Mouse (Mus musculus) heart, postnatal 0 days (tissue): ENCODE measurements around the gene Vldlr. TPM values are rescaled to one million over a fixed set of nuclear protein-coding genes. Genes with fewer than 3 reads are reported as not detected.
A peak's percentile ranks its signal among the peaks of the same experiment; 100 is the strongest.

Source experiments
- ATAC-seq: fragments of 200-750 bp; cut with Nextera tagmentation; 2 replicates; pipeline ENCODE4 v1.8.0; 2017; ENCODE audit warnings: low read depth, moderate number of reproducible peaks, moderate library complexity; ENCODE audit not compliant: insufficient read depth
- DNase-seq: peaks from one replicate; pipeline ENCODE4 v3.0.0-alpha.2; 2016; ENCODE audit warnings: low spot score
- H3K27ac ChIP-seq: fragments of 300-500 bp; sonication (generic); 2 replicates; pipeline ENCODE4 v1.5.1; 2014; ENCODE audit warnings: low read depth, mild to moderate bottlenecking
- H3K27me3 ChIP-seq: fragments of 300-500 bp; sonication (generic); 2 replicates; pipeline ENCODE4 v1.6.1; 2014; ENCODE audit warnings: low read length, mixed read lengths; ENCODE audit not compliant: control insufficient read depth, insufficient read depth
- H3K36me3 ChIP-seq: fragments of 300-500 bp; sonication (generic); replicated peaks from 2 replicates; pipeline ENCODE4 v1.6.1; 2014; ENCODE audit warnings: low read length, mixed read lengths; ENCODE audit not compliant: control insufficient read depth, insufficient read depth
- H3K4me1 ChIP-seq: fragments of 300-500 bp; sonication (generic); 2 replicates; pipeline ENCODE4 v1.6.1; 2014; ENCODE audit warnings: antibody characterized with exemption; ENCODE audit not compliant: control insufficient read depth, insufficient read depth
- H3K4me2 ChIP-seq: fragments of 300-500 bp; sonication (generic); 2 replicates; pipeline ENCODE4 v1.6.1; 2014; ENCODE audit warnings: low read depth, mild to moderate bottlenecking, low read length, moderate library complexity
- H3K4me3 ChIP-seq: fragments of 300-500 bp; sonication (generic); 2 replicates; pipeline ENCODE4 v1.5.1; 2014; ENCODE audit warnings: low read depth, low read length
- H3K9ac ChIP-seq: fragments of 300-500 bp; sonication (generic); replicated peaks from 2 replicates; pipeline ENCODE4 v1.6.1; 2014; ENCODE audit warnings: low read depth, low read length, mixed read lengths
- H3K9me3 ChIP-seq: fragments of 300-500 bp; sonication (generic); replicated peaks from 2 replicates; pipeline ENCODE4 v1.6.1; 2016; ENCODE audit warnings: low read length; ENCODE audit not compliant: control insufficient read depth
- CTCF ChIP-seq: IDR thresholded peaks from 2 replicates; pipeline ENCODE4 v1.5.1; 2016; ENCODE audit warnings: antibody characterized with exemption, control low read depth, low read depth
- EP300 ChIP-seq: IDR thresholded peaks from 2 replicates; pipeline ENCODE4 v1.6.1; 2016; ENCODE audit warnings: antibody characterized with exemption, low read depth
- WGBS: fragments of 180-500 bp; shearing (Covaris S2); extraction: QIAGEN DNeasy Blood & Tissue Kit; methylation state at CpG from one replicate; pipeline ENCODE4 v1.1.7; 2014; 5-methylcytosine and 5-hydroxymethylcytosine counted together
- polyA plus RNA-seq: library from polyadenylated mRNA; unstranded; fragments of >200 nt; fragmentation: Nextera tagmentation; extraction: Ambion mirVana; gene quantifications from 2 replicates; pipeline ENCODE4 v1.2.1, GENCODE M21; 2015
- total RNA-seq: library from RNA; depleted of rRNA; stranded (reverse); fragments of >200 nt; gene quantifications from 2 replicates; pipeline ENCODE4 v1.2.3, GENCODE M21; 2014; ENCODE audit warnings: low replicate concordance

The Vldlr gene
- total and polyA plus RNA-seq, 2 experiments from 2014 or later, result 40.0 to 104 TPM

DNA sequence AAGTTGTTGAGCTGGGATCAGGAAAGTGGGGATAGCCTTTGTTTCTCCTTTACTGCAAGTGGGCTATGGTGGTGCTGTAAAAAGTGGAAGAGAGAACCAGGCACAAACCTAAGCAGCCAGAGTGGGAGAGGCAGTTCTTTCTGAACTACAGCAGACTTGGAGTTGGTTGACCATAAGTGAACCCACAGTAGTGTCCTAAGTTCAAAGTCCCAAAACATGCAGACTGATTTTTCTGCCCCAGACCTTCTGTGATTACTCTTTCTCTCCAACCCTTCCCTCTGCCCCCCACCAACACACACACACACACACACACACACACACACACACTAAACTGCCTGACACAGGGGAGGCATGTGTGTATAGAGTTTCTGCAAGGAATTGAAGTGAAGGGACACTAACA is 3.3 kb downstream of the Vldlr start:
- no peak for DNase-seq
- TF ChIP-seq EP300 (no peak), CTCF (no peak)
- Histone ChIP-seq H3K36me3 (no peaks in the 10 kb centered on the region), H3K27ac (peak overlapping the region; percentile 91; the same call in 1 of the 2 replicates), H3K4me1 (peaks cover 31% of the 10 kb centered on the region), H3K27me3 (no peaks in the 10 kb centered on the region), H3K9ac (no peak overlapping the region), H3K4me3 (peak overlapping the region; percentile 81; the same call in 1 of the 2 replicates), H3K4me2 (peak overlapping the region; percentile 97), H3K9me3 (no peaks in the 10 kb centered on the region)
- no peak for ATAC-seq

DNA sequence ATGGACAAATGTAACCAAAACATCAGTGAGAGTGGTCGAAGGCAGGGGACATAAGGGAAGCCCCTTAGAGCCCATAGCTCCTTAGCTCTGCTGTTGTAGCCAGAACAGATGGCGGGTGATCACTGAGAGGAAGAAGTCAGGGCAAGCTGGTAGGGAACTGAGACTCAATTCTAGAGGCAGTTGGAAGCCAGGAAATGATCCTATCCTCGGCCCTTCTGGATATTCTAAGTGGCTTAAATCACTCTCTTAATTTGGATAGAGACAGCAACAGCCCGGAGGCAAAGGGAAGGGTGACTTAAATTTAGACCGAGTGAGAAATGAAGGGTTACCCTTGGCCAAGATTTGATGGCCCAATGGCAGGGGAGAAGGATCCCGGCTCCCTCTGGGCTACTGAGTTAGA is 6.8 kb downstream of the Vldlr start:
- Histone ChIP-seq H3K4me3 (no peak overlapping the region), H3K4me2 (no peak overlapping the region), H3K36me3 (no peaks in the 10 kb centered on the region), H3K9me3 (no peaks in the 10 kb centered on the region), H3K4me1 (peaks cover 50% of the 10 kb centered on the region), H3K9ac (no peak overlapping the region), H3K27me3 (no peaks in the 10 kb centered on the region), H3K27ac (peak overlapping the region; percentile 74)
- ATAC-seq, result no peak
- TF ChIP-seq CTCF, result no peak
- TF ChIP-seq EP300, result no peak
- DNase-seq, result no peak
- WGBS, result 51% methylated on average over 6 of the region's 6 CpGs

DNA sequence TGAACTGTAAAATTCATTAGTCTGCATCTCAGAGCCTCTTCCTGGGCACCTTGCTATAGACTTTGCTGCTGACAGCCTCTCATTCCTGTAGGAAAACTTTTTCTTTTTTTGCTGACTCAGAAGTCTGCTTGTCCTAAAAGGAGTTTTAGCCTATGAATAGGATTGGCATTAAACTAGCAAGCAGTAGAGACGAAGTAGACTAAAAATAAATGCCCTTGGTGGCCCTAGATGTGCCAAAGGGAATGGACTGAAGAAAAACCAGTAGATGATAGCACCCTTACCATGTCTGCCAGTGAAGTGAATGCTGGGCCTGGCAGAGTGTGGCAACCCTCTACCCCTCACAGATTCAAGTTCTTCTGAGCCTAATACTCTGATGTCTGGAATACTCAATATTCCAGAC is 8.1 kb downstream of the Vldlr start:
- no peak for TF ChIP-seq EP300
- no peak for TF ChIP-seq CTCF
- H3K4me1 ChIP-seq, result peaks cover 50% of the 10 kb centered on the region
- peak overlapping the region; percentile 74 for H3K27ac ChIP-seq
- H3K9ac ChIP-seq, result 0 out of 2 replicates have a peak overlapping the region, but pooled peaks have one; percentile 29
- 0 out of 2 replicates have a peak overlapping the region, but pooled peaks have one; percentile 11 for H3K4me2 ChIP-seq
- no peaks in the 10 kb centered on the region for H3K9me3 ChIP-seq
- no peak overlapping the region for H3K4me3 ChIP-seq
- no peaks in the 10 kb centered on the region for H3K36me3 ChIP-seq
- 30% methylated on average over 1 of the region's 1 CpGs for WGBS
- no peaks in the 10 kb centered on the region for H3K27me3 ChIP-seq
- ATAC-seq (no peak; the same call in 1 of the 2 replicates), DNase-seq (peak; percentile 64)

DNA sequence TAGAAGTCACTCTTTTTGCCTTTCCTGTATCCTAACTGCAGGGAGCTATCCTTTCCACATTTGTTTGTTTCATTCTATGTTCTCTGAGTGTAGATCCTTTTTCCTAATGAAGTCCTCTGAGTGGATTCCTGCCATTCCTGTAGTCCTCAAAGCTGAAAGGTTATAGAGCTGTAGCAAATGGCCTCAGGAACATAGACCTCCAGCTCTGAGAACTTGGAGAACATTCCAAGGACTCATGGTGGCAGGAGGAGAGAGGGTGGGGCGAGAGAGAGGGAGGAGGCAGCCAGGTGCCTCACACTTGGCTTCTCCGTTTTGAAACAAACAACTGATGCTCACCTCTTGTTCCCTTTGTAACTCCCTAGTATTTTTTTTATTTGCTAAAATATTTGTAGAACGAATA is 10.3 kb downstream of the Vldlr start:
- no peak for ATAC-seq
- Histone ChIP-seq H3K27ac (no peak overlapping the region), H3K4me2 (no peak overlapping the region), H3K9ac (no peak overlapping the region), H3K4me3 (no peak overlapping the region), H3K4me1 (peaks cover 40% of the 10 kb centered on the region), H3K27me3 (no peaks in the 10 kb centered on the region), H3K9me3 (no peaks in the 10 kb centered on the region), H3K36me3 (peaks cover 11% of the 10 kb centered on the region; the same call in 1 of the 2 replicates)
- WGBS, result 77% methylated on average over 3 of the region's 3 CpGs
- DNase-seq, result no peak
- TF ChIP-seq EP300 (no peak), CTCF (no peak)

DNA sequence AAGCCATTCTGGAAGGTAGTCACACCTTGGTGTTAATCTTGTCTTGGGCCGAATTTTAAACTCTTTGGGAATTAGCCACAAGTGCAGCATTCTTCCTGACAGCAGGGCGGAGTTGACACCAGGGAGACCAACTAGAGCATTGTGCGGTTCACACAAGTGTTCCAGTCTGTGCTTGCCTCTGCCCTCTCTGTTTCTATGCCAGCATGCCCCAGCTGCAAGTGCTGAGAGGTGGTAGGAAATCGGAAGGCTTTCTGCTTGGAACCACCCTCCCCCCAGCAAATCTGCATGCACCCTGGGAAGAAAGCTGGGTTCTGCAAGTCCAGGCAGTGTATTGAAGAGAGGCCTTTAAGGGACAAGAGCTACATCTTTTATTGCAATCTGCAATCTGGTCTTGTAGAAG is 10.8 kb downstream of the Vldlr start:
- H3K27me3 ChIP-seq, result no peaks in the 10 kb centered on the region
- 57% methylated on average over 4 of the region's 4 CpGs for whole genome bisulfite sequencing
- DNase-seq (no peak), ATAC-seq (no peak)
- no peak overlapping the region for H3K4me3 ChIP-seq
- no peaks in the 10 kb centered on the region for H3K9me3 ChIP-seq
- H3K9ac ChIP-seq, result no peak overlapping the region
- H3K27ac ChIP-seq, result no peak overlapping the region
- peaks cover 40% of the 10 kb centered on the region for H3K4me1 ChIP-seq
- H3K36me3 ChIP-seq, result peaks cover 16% of the 10 kb centered on the region
- H3K4me2 ChIP-seq, result no peak overlapping the region
- TF ChIP-seq CTCF (no peak), EP300 (no peak)

DNA sequence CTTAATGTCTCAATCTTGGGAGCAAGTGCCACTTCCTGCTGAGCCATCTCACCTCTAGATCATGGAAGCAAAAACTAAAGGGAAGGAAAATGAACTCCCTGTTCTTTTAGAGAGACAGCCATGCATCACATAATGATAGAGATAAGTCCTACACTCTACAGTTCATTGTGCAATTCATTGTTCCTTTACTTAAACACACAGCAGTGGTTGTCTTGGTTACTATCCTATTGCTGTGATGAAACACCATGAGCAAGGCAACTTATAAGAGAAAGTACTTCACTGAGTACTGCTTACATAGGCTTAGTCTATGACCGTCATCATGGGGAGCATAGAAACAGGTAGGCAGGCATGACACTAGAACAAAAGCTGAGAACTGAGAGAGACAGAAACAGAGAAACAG is 12.0 kb downstream of the Vldlr start:
- no peak for TF ChIP-seq CTCF
- Histone ChIP-seq H3K27me3 (no peaks in the 10 kb centered on the region), H3K4me2 (no peak overlapping the region), H3K9me3 (no peaks in the 10 kb centered on the region), H3K27ac (no peak overlapping the region), H3K9ac (no peak overlapping the region), H3K4me3 (no peak overlapping the region), H3K4me1 (peaks cover 39% of the 10 kb centered on the region), H3K36me3 (peaks cover 24% of the 10 kb centered on the region)
- DNase-seq, result no peak
- ATAC-seq, result no peak
- 83% methylated on average over 1 of the region's 1 CpGs for whole genome bisulfite sequencing
